Mouse (Mus musculus): ENCODE data around the gene Slc25a44.

DNA sequence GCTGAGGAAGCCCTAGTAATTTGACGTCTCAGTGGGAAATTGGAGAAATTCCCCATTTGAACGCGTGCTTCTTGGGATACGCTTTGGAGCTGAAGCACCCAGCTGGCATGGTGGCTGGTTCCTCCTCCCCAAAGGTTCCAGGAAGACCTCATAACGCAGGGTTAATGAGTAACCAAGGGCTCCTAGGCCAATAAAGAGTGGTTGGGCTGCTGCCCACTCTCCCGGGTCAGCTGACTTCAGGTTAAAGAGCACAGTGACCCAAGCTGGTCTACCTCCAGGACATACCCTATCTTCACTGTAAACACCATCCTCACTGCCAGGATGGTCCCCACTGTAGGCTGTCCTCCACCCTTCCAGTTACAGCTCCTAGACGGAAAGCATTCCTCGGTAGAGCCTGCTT lies 31.4 kb upstream of the Slc25a44 start:
- TF ChIP-seq CTCF (IDR thresholded peaks at IDR 0.05; ENCODE audit: low read depth, low read length) (no peak), GATA1 (IDR thresholded peaks at IDR 0.05; ENCODE audit: borderline replicate concordance, low read length) (no peak), POLR2AphosphoS5 (IDR thresholded peaks at IDR 0.05; ENCODE audit: insufficient replicate concordance, low read depth, low read length) (no peak)
